Mouse (Mus musculus): Measurements from ENCODE around the gene Ddt.

Ddt gene

DNA sequence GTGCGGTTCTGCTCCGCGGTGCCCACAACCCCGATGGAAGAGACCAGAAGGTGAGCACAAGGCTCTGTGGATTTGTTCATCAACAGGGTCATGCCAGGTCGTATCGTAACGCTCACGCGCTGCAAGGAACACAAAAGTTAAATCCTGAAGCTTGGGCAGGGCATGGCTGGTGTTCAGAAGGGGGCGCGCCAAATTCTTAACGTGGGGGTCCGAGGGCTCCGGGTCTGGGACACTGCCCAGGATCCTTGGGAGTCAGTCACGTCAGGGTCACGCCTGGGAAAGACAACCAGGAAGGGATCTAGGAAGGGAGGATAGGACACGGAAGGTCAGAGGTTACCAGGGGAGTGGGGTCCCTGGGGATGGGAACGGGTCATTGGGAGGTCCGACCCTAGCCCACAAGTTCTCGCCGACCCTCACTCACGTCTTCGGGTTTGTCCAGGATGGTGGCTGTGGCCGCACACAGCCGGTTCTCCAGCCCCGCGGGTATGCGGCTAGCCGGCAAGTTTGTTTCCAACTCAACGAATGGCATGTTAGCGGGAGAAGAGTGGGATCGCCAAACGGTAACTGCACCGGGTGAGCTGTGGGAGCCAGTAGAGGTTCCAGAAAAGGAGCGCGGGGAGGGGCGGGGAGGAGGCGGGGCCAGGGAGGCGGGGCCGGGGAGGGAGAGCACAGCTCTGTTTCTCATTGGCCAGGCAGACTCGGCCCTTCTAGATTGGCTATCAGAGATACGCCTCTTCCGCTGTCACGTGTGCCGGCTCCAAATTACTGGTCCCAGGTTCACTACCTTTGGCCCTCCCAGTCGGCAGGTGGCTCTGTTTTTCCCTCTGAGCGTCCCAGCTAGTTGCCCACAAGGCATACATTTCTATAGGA lies at the start of gene Ddt:
Gene Ddt (minus strand): TSS at position 620 of the 870 bp plus-strand sequence.
- in situ Hi-C loops (cut with MboI) = no loop called here

DNA sequence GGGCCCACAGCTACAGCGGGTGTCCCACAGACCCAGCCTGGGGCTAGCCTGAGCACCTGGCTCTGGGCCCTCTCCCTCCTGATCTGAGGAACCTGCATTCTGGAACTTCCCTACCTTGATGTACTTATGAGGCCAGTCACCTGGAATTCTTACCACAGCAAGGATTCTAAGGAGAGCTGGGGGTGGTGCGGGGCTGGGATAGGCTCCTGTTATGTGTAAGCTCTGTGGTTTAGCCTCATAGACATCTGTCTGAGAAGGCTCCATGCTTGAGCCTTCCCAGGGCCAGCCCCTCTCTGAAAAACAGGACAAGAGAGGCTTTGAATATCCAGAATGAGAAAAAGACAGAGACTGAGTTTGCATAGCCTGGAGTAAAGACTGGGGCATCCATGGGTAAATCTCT lies 49.2 kb upstream of the Ddt start, which contains the start of gene Gstt4:
Gene Gstt4 (minus strand): TSS at position 101 of the 400 bp plus-strand sequence.
- in situ Hi-C loops (cut with MboI) = no loop called here

DNA sequence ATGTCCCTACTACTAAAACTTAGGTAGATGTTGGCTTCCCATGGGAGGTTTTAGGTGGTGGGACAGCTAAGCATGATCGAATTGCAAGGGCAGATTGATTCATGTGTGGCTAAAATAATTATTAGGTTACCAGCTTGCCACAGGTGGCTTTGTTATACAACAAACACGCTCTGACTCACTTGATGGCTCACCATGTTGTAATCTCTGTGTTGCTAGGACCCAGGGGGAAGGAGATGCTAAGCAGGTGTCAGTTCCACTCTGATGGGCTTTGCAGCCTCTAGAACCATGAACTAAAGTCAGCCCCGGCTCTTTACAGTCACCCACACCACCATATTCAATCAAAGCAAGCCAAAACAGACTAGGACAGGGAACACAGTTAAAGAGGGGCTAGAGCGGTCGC lies 46.7 kb upstream of the Ddt start:
- in situ Hi-C loops (cut with MboI) = no loop called here

- in situ Hi-C loops (cut with MboI) = no loop called here
These were observed 45.4 kb upstream of the Ddt start for GRCm38 (mm10) chr10:75818641-75819040.

DNA sequence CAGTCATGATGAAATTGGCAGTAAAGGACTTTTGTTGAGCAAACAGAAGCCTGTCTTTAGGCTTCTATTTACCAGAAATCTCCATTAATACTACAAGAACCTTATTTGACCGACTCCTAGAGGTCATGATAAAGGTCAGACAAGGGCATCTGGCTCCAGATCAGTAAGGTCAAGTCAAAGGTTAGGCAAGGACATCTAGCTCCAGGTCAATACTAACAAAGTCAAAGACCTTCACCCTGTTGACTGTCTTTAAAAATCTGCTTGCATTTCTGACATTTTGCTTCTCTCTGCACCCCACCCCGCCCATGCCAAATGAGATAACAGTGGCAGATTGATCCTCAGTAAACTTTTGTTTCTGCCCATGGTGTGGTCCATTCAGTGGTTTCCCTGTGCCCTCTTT lies 31.0 kb upstream of the Ddt start:
- in situ Hi-C loops (cut with MboI) = no loop called here

DNA sequence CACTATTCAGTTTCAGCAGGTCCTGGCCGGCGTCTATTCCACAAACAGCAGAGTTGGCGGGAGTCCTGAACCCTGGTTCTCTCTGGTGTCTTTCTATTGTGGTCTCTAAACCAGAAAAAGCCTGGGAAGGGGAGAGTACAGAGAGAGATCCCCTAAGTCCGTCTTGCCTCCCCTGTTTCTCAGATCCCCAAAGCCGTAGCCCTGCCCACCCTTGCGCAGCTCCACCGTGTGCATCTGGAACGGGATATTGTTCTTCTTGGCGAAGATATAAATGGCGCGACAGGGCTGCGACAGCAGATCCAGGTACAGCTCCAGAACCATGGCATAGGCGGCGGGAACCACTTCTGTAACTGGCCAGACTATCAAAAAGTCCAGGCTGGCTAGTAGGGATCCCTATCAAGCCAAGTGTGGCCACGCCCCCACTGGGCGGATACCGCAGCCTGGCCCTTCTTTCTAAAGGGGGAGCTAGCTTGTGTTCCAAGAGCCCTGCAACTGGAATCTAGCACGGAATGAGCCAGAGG lies 25.0 kb upstream of the Ddt start, which contains the start of gene Gstt1:
Gene Gstt1 (minus strand): TSS at position 409 of the 521 bp plus-strand sequence.
- in situ Hi-C loops (cut with MboI) = no loop called here

- in situ Hi-C loops (cut with MboI) = no loop called here
These were observed 24.5 kb upstream of the Ddt start for GRCm38 (mm10) chr10:75797619-75798175.

DNA sequence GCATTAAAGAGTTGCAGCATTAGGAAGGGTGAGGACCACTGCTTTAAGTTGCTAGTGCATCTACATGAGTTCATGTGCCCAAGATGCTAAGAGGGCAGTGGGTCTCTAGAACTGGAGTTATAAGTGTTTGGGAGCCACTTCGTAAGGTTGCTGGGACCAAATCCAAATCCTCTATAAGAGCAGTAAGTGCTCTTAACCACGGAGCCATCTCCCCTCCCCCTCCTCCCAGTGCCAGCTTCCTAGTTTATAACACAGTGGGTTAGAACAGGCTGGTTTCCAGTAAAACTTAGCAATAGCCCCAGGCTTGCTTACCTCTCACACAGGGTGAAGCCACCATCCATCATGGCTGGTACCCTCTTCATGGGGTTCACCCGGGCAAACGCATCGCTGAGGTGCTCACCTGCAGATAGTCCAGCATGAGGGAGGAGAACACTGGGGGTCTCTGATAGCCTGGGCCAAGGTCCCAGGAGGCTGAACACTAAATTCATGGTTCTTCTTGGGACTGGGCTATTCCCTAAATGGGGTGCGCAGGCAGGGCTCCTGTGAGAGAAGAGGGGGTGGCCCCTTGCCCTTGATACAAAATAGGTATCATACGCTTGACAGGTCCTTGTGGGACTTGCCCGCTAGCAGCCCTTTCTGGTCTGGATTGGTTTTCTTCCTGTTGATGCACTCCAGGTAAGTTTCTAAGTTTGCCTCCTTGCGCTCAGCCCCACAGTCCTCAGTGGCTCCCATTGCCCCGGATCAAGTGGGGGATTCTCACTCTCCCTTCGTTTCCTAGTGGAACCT lies 23.7 kb upstream of the Ddt start:
- in situ Hi-C loops (cut with MboI) = no loop called here

DNA sequence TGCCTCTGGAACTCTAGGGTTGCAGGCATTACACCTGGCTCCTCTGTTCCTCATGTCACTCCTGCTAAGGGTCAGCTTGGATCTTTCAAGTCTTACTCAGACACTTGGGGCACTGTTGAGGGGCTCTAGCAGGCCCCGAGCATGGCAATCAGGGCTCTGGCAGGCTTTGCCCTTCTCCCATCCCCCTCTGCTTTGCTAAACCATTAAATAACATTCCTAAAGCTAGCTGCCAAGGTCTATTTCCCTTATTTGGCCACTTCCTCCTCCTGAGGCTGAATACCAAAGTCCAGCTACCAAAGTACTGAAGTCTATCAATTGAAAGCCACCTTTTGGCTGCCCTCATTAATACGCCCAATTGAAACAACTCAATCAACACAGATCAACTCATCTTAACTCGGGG lies 21.7 kb upstream of the Ddt start:
- in situ Hi-C loops (cut with MboI) = no loop called here

GRCm38 (mm10) chr10:75790773-75791172 lies 17.6 kb upstream of the Ddt start:
- in situ Hi-C loops (cut with MboI) = no loop called here

- in situ Hi-C loops (cut with MboI) = no loop called here
These were observed 16.6 kb upstream of the Ddt start for GRCm38 (mm10) chr10:75789841-75790240.

DNA sequence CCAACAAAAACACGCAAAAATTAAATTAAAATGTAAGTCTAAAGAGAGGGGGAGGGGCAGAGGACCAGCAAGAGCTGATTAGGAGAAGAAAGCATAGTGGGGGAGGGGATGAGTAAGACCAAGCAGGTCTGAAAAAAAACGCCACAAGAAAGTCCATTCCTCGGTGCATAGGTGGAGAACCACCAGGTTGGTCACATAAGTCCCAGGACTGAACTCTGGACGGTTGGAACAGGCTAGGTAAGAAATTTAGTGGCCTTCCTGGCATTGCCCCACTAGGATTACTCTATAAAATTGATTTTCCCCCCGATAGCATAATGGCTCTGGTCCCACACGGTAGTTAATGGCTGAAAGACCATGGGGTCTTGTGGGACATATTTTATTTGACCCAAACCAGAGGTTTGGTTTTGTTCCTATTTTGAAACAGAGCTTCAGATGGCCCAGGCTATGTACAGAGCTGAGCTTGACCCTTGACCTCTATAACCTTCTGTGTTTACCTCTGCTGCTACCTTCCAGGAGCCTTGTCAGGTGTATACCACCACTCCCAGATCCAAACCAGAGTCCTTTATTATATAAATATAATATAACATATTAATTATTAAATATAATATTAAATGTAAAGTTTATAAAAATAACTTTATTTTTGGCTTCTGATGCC lies 16.0 kb upstream of the Ddt start:
- in situ Hi-C loops (cut with MboI) = no loop called here

DNA sequence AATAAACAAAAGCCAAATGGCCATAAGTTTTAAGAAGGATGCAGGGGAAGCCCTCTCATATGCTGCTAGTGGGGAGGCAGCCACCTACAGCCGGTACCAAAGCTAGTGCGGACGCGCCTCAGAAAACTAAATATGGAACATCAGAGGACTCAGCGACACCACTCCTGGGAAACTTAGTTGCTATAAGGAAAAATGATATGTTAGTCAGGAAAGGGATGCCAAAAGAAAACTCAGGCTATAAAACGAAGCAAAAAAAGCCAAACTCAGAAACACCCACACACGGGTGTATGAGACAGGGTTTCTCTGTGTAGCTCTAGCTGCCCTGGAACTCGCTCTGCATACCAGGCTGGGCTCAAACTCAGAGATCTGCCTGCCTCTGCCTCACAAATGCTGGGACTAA lies 15.1 kb upstream of the Ddt start:
- in situ Hi-C loops (cut with MboI) = no loop called here

DNA sequence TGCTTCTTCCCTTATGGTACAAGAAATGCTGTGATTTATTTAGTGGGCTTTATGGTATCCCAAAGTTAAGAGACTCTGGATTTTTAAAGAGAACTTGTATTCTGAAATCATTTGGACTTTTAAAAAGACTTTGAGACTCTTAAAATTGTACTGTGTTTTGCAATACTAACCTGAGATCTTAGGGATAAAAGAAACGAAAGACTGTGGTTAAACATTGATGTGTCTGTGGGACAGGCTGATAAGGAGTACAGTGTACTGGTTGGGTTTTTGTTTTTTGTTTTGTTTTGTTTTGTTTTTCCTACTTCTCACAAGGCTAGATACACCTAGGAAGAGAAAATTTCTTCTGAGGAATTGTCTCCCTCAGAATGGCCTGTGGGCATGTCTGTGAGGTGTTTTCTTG lies 12.2 kb upstream of the Ddt start:
- in situ Hi-C loops (cut with MboI) = no loop called here

DNA sequence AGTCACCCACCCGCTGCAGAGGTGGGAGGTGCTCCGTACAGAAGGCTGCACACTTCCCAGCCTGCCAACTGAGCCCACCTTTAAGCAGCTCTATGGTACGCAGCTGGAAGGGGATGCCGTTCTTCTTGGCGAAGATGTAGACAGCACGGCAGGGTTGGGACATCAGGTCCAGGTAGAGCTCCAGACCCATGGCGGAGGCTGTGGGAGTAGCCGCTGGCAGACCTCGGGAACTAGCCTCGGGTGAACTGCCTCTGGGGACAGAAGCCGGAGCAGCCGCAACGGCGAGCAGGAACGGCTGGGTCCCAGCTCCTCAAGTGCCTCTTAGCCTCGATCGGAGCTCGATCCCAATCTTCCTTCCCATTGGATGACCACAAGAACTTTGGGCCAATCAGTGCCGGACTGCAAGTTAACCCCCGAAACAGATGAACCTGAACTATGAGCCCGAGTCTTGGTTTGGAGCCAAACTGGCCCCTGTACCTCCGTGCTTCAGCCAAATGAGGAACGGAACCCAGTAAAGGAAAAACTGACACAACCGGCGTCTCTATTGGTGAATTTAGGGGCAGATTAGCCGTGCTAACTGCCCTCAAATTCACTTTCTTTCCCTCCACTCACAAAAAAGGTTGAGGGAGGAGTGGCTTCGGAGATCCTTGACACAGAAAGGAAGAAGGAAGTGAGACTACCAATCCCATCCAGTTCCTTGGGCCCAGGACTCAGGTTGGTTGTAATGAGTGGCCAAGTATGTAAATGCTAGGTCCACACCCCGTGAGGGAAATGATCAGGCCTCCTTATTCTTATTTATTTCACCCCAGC lies 7.8 kb upstream of the Ddt start, which contains the start of the genes Gm20441 and Gstt3:
Gene Gm20441 (minus strand): TSS at position 186 of the 810 bp plus-strand sequence.
Gene Gstt3 (minus strand): TSS at position 646 of the 810 bp plus-strand sequence.
- in situ Hi-C loops (cut with MboI) = no loop called here

- in situ Hi-C loops (cut with MboI) = no loop called here
These were observed 6.3 kb upstream of the Ddt start for GRCm38 (mm10) chr10:75779206-75780174.

DNA sequence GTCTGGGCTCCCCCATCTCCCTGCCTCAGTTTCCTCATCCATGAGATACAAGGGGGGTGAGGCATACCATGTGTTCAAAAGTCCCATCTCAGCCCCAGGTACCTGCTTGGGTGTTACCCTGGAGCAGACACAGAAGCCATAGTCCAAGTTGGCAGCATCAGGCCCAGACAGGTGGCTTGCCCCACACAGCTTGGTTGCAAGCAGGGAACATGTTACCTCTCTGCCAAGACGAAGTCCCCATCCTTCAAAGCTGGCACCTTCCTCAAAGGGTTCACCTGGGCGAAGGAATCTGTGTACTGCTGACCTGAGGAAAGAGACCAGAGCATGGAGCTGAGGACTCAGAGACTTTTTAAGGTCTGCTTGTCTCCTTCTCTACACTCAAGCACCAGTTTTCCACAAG lies 4.7 kb upstream of the Ddt start:
- in situ Hi-C loops (cut with MboI) = no loop called here

DNA sequence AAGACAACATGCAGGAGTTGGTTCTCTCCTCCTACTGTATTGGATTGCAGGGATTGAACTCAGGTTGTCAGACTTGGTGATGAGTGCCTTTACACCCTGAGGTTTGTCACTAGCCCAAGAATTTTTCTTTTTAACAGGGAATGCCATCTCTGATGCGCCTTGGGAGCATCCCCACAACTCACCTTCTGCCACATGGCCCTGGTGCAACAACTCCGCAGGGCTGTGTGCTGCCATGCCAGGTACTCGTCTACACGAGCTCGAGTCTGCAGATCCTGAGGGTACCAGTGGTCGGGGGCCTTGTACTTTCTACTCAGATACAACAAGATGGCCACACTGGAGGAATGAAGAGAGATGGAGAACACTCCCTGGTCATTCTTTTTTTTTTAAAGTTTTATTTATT lies 3.3 kb upstream of the Ddt start:
- in situ Hi-C loops (cut with MboI) = no loop called here

- in situ Hi-C loops (cut with MboI) = no loop called here
These were observed 1.4 kb upstream of the Ddt start for GRCm38 (mm10) chr10:75774587-75774986.

GRCm38 (mm10) chr10:75774102-75774501 lies 888 bp upstream of the Ddt start:
- in situ Hi-C loops (cut with MboI) = no loop called here

Data from mature B cell (primary cell).